Mouse (Mus musculus) ES-E14 (cell line): ENCODE data around the gene Slc44a4. TPM values are rescaled to one million over a fixed set of nuclear protein-coding genes. Genes with fewer than 3 reads are reported as not detected.

ENCODE experiments used
- DNase-seq: peaks from one replicate; pipeline ENCODE4 v3.0.0-alpha.2; 2013; ENCODE audit warnings: low read depth, low spot score
- H3K27ac ChIP-seq: 2 replicates; pipeline ENCODE4 v1.5.1; 2012; ENCODE audit warnings: low read depth, mild to moderate bottlenecking, low read length, moderate library complexity, mixed read lengths; ENCODE audit not compliant: poor library complexity, insufficient read depth, severe bottlenecking
- H3K36me3 ChIP-seq: 2 replicates; pipeline ENCODE4 v1.6.1; 2012; ENCODE audit warnings: mild to moderate bottlenecking, low read length, moderate library complexity, mixed read lengths; ENCODE audit not compliant: control insufficient read depth, poor library complexity, insufficient read depth, severe bottlenecking
- H3K4me1 ChIP-seq, 2 experiments: fragments of 150-350 bp in 1 of 2; sonication (generic) in 1 of 2; 2 replicates each; pipeline ENCODE4 v1.6.1; 2012; ENCODE audit warnings: low read length in 2 of 2, mild to moderate bottlenecking in 1 of 2, mixed read lengths in 1 of 2; ENCODE audit not compliant: control insufficient read depth in 2 of 2, insufficient read depth in 2 of 2, poor library complexity in 1 of 2
- H3K4me3 ChIP-seq, 2 experiments: fragments of 150-350 bp in 1 of 2; sonication (generic) in 1 of 2; 2 replicates each; pipeline ENCODE4 v1.5.1; 2012; ENCODE audit warnings: low read length in 2 of 2, low read depth in 1 of 2, mild to moderate bottlenecking in 1 of 2, mixed read lengths in 1 of 2; ENCODE audit not compliant: insufficient read depth in 1 of 2, poor library complexity in 1 of 2, severe bottlenecking in 1 of 2
- H3K9ac ChIP-seq: 2 replicates; pipeline ENCODE4 v1.6.1; 2012; ENCODE audit warnings: low read depth, mild to moderate bottlenecking, low read length, mixed read lengths; ENCODE audit not compliant: poor library complexity, insufficient read depth, severe bottlenecking
- H3K9me3 ChIP-seq: fragments of 150-350 bp; sonication (generic); 2 replicates; pipeline ENCODE4 v1.6.1; 2012; ENCODE audit warnings: low read depth, mild to moderate bottlenecking, low read length; ENCODE audit not compliant: control insufficient read depth, insufficient read depth
- CHD2 ChIP-seq: IDR thresholded peaks from 2 replicates; pipeline ENCODE4 v1.6.1; 2014; ENCODE audit warnings: mild to moderate bottlenecking, low read depth, low read length, inconsistent platforms
- HCFC1 ChIP-seq: IDR thresholded peaks from 2 replicates; pipeline ENCODE4 v1.6.1; 2012; ENCODE audit warnings: low read length, inconsistent platforms, borderline replicate concordance; ENCODE audit not compliant: insufficient read depth
- MAFK ChIP-seq: IDR thresholded peaks from 2 replicates; pipeline ENCODE4 v1.6.1; 2014; ENCODE audit warnings: mild to moderate bottlenecking, low read depth, low read length, inconsistent platforms; ENCODE audit not compliant: insufficient read depth
- ZC3H11A ChIP-seq: IDR thresholded peaks from 2 replicates; pipeline ENCODE4 v1.6.1; 2012; ENCODE audit warnings: low read depth, mild to moderate bottlenecking, inconsistent platforms, low read length, borderline replicate concordance
- ZNF384 ChIP-seq: IDR thresholded peaks from 2 replicates; pipeline ENCODE4 v1.6.1; 2012; ENCODE audit warnings: low read depth, low read length, inconsistent platforms
- in situ Hi-C, 2 experiments: fragments of 600-800 bp; cut with MboI; formaldehyde crosslinking; loops; one replicate each; pipeline ENCODE4 v1.15.1; 2025; ENCODE audit warnings: low sequenced_read_pairs in 2 of 2, inconsistent platforms in 1 of 2; ENCODE audit not compliant: unreplicated experiment in 2 of 2
- total RNA-seq: library from RNA; depleted of rRNA; stranded (reverse); fragments of 300-350 nt; gene quantifications from 2 replicates; pipeline ENCODE4 v1.2.3, GENCODE M21; 2012

Gene Slc44a4
- total RNA-seq, 1 experiment: 5.5 TPM

DNA sequence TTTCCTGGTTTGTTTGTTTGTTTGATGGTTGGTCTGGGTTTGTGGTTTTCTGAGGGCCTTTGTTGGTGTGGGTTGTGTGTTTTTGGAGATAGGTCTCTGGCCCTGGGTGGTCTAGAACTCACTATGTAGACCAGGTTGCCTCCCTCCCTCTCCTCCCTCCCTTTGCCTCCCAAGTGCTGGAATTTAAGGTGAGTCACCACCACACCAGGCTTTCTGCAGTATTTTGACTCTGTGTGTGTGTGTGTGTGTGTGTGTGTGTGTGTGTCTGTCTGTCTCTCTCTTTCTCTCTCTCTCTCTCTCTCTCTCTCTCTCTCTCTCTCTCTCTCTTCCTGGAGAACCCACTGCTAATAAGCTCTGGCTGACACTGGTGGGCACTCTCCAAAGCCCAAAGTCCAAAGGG, 33.1 kb upstream of the Slc44a4 start:
- Histone ChIP-seq H3K4me1 (peaks cover 0 to 3% of the 10 kb centered on the region in 2 experiments; a peak in 2 of 4 replicates), H3K27ac (no peak overlapping the region), H3K9ac (no peak overlapping the region), H3K9me3 (no peaks in the 10 kb centered on the region), H3K36me3 (no peaks in the 10 kb centered on the region), H3K4me3 (no peak overlapping the region)
- TF ChIP-seq MAFK (no peak), ZC3H11A (no peak), CHD2 (no peak), HCFC1 (no peak), ZNF384 (no peak)
- in situ Hi-C loops: no loop called here
- DNase-seq: no peak

DNA sequence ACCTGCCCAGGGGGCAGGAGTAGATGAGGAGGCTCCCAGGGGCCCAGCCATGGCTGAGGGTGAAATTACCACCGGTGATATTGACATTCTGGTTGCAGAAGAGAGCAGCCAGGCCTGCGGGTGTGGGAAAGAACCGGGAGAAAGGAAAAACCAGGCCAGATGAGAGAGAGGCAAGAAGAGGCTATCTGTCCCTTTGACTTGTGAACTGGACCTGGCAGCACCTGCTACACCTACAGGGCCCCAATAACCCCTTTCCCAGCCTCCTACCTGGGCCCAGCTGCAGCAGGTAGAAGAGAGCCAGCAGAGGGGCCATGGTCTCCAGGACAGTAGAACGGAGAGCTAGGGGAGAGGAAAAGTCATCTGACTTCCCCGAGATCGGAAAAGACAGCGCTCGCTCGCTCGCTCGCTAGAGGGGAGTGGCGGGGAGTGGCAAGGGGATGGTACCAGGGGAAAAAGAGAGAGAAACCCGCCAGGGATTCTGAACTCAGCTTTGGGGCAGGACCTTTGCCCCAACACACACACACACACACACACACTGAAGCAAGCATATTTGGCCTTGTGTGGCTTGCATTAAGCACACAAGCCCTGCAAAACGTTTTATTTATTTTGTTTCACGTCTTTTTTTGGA, 32.5 kb upstream of the Slc44a4 start, which contains the start of gene Gm20547:
Gm20547 (minus strand) TSS at position 360 of the 628 bp plus-strand sequence.
- DNase-seq: no peak
- no peak within 1 kb of the TSS for H3K27ac ChIP-seq
- H3K4me3 ChIP-seq: peak within 1 kb of the TSS; percentile 24 to 39; a peak in 2 of 4 replicates
- in situ Hi-C loops: no loop called here
- no peaks in the 10 kb centered on the region for H3K9me3 ChIP-seq
- no peak within 1 kb of the TSS for H3K9ac ChIP-seq
- H3K36me3 ChIP-seq: no peaks in the 10 kb centered on the region
- H3K4me1 ChIP-seq: peaks cover 0 to 3% of the 10 kb centered on the region in 2 experiments; a peak in 2 of 4 replicates
- no peak for TF ChIP-seq MAFK
- TF ChIP-seq CHD2: no peak
- no peak for TF ChIP-seq ZNF384
- TF ChIP-seq HCFC1: no peak
- TF ChIP-seq ZC3H11A: no peak

DNA sequence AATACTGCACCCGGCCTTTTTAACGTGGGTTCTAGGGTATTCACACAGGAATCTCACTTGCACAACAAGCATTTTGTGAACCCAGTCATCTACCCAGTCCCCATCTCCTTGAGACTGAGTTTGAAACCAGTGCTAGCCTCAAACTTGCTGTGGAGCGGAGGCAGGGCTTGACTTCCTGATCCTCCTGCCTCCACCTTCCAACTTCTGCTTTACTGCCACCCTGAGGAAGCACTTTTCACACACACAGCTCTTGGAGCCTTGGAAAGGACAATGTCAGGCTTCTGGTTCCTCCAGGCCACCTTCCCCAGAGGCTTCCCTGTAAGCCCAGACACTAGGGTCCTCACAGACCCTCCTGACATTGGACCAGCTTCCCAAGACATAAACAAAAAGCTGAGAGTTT, 30.9 kb upstream of the Slc44a4 start:
- in situ Hi-C loops: no loop called here

DNA sequence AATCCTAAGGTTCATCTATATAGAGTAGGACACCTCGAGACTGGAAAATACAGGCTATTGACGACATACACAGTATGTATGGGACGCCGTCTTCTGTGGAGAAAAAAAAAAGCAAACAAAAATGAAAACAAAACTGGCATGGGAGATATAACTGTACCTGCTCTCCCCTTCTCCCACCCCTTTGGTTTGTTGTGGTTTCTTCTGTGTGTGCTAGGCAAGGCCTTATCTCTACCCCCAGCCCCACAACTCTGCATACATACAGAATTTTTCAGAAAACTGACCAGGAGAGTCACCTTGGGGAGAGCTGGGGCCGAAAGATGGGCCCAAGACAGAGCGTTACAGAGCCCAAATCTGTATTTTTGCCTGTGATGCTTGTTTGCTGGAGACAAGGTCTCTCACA, 29.6 kb upstream of the Slc44a4 start:
- in situ Hi-C loops: no loop called here
- TF ChIP-seq HCFC1: no peak
- TF ChIP-seq CHD2: no peak
- TF ChIP-seq MAFK: no peak
- TF ChIP-seq ZNF384: no peak
- no peak for TF ChIP-seq ZC3H11A
- no peak overlapping the region for H3K4me3 ChIP-seq
- H3K27ac ChIP-seq: no peak overlapping the region
- peaks cover 0 to 1% of the 10 kb centered on the region in 2 experiments; a peak in 2 of 4 replicates for H3K4me1 ChIP-seq
- H3K36me3 ChIP-seq: no peaks in the 10 kb centered on the region
- no peaks in the 10 kb centered on the region for H3K9me3 ChIP-seq
- no peak overlapping the region for H3K9ac ChIP-seq
- DNase-seq: no peak

More for the DNA sequence above, 30.9 kb upstream of the Slc44a4 start:
- H3K4me1 ChIP-seq: peaks cover 0 to 3% of the 10 kb centered on the region in 2 experiments; a peak in 2 of 4 replicates
- TF ChIP-seq HCFC1 (no peak), ZC3H11A (no peak), MAFK (no peak), CHD2 (no peak), ZNF384 (no peak)
- H3K4me3 ChIP-seq: no peak overlapping the region
- no peak overlapping the region for H3K9ac ChIP-seq
- H3K27ac ChIP-seq: no peak overlapping the region
- no peaks in the 10 kb centered on the region for H3K36me3 ChIP-seq
- no peak for DNase-seq
- no peaks in the 10 kb centered on the region for H3K9me3 ChIP-seq
